Mouse (Mus musculus): ENCODE measurements around the gene Rundc3a.

DNA sequence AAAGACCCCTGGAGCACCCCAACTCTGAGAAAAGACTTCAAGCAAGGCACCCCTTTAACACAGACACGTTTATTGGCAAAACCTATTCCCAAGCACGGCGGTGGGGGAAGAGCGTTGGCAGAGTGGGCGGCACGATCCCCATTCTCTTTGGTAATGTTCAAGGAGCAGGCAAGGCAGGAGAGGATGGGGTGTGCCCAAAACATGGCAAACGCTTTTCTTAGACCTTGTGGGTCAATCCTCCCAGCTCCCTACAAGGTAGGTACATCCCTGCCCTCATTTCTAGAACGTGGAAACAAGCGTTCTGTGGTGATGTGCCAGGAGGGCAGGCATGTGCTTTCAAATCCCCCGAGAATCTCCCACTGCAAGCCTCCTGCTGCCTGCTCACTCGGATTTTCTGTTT, 44.4 kb upstream of the Rundc3a start:
- TF ChIP-seq POLR2A (IDR thresholded peaks at IDR 0.05; ENCODE audit: control insufficient read depth, low read depth, low read length) (no peak), CTCF (IDR thresholded peaks at IDR 0.05; ENCODE audit: control insufficient read depth, insufficient read depth, insufficient replicate concordance, low read depth, low read length) (no peak)
